Mouse (Mus musculus) kidney, adult 2 months (tissue): ENCODE measurements at regions not wholly inside any gene's neighbourhood (a gene's known extent, or its start where the extent isn't known, plus 50 kb on each side); places are given as distances from the start of the nearest gene placed in this dataset.

ENCODE experiments used
- DNase-seq: peaks from one replicate; pipeline ENCODE4 v3.0.0; 2021
- H3K27ac ChIP-seq: fragments of 200-500 bp; 2 replicates; pipeline ENCODE4 v1.5.1; 2012; ENCODE audit warnings: low read depth, low read length, control low read depth, inconsistent platforms; ENCODE audit not compliant: insufficient read depth
- H3K27me3 ChIP-seq: fragments of 200-500 bp; replicated peaks from 2 replicates; pipeline ENCODE4 v1.6.1; 2012; ENCODE audit warnings: mild to moderate bottlenecking, moderate library complexity, low read length, inconsistent platforms; ENCODE audit not compliant: control insufficient read depth, insufficient read depth
- H3K36me3 ChIP-seq: fragments of 200-500 bp; 2 replicates; pipeline ENCODE4 v1.6.1; 2012; ENCODE audit warnings: mild to moderate bottlenecking, moderate library complexity, low read length, inconsistent platforms; ENCODE audit not compliant: control insufficient read depth, insufficient read depth
- H3K4me1 ChIP-seq: fragments of 200-500 bp; 2 replicates; pipeline ENCODE4 v1.6.1; 2011; ENCODE audit warnings: low read length; ENCODE audit not compliant: control insufficient read depth, insufficient read depth
- H3K4me3 ChIP-seq: fragments of 200-500 bp; 2 replicates; pipeline ENCODE4 v1.5.1; 2011; ENCODE audit warnings: mild to moderate bottlenecking, low read depth, low read length, control low read depth; ENCODE audit not compliant: insufficient read depth
- CTCF ChIP-seq: fragments of 200-500 bp; conservative IDR thresholded peaks from 2 replicates; pipeline ENCODE4 v1.5.1; 2011; ENCODE audit warnings: low read depth, mild to moderate bottlenecking, control low read depth, low read length, moderate library complexity, mixed read lengths; ENCODE audit not compliant: insufficient read depth, insufficient read length
- POLR2A ChIP-seq: fragments of 200-500 bp; IDR thresholded peaks from one replicate; pipeline ENCODE4 v1.6.1; 2011; ENCODE audit warnings: low read depth, low read length, control low read depth
- WGBS: fragments of 180-500 bp; shearing (Covaris S2); methylation state at CpG from one replicate; pipeline ENCODE4 v1.1.7; 2018; 5-methylcytosine and 5-hydroxymethylcytosine counted together

DNA sequence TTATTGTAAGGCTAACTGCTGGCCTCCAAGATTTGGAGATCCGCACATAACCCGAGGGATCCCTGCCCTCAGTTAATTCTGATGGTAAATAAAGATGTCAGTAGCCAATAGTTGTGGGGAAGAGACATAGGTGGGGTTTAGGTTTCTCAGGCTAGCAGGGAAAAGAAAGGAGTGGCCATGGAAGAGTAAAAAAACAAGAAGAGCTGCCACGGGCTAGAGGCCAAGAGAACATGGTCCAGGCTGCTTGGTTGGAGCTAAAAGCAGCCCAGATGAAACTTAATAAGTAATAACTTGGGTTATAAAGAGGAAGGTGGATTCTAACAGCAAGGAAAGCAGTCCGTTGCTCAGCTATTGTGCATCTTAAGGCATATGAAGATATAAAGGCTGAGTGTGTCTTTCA, 155.6 kb downstream of the Arrdc3 start:
- H3K36me3 ChIP-seq: no peaks in the 10 kb centered on the region
- DNase-seq: peak; percentile 68
- no peaks in the 10 kb centered on the region for H3K4me1 ChIP-seq
- TF ChIP-seq CTCF (no peak), POLR2A (no peak)
- H3K4me3 ChIP-seq: no peak overlapping the region
- no peak overlapping the region for H3K27ac ChIP-seq
- WGBS: 70% methylated on average over 4 of the region's 4 CpGs
- H3K27me3 ChIP-seq: no peaks in the 10 kb centered on the region

DNA sequence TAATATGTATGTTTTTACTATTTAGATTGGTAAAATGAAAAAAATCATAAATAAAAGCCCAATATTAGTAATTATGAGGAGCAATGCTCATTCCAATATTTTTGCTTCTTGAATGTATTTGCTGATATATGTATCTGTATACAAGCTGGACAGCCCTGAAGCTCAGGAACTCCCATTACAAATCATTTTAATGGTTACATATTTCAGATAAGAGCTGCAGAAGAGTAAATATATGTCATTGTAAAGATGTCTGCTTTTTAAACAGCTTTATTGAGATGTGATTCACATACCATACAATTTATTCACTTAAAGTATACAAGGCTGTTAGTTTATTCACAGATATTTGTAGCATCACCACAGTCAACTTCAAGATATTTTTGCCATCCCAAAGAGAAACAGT, 157.3 kb downstream of the Arrdc3 start:
- H3K4me1 ChIP-seq: no peaks in the 10 kb centered on the region
- no peaks in the 10 kb centered on the region for H3K36me3 ChIP-seq
- DNase-seq: no peak
- no peaks in the 10 kb centered on the region for H3K27me3 ChIP-seq
- H3K4me3 ChIP-seq: no peak overlapping the region
- TF ChIP-seq CTCF (no peak), POLR2A (no peak)
- H3K27ac ChIP-seq: no peak overlapping the region

- TF ChIP-seq POLR2A (no peak), CTCF (no peak)
- Histone ChIP-seq H3K36me3 (no peaks in the 10 kb centered on the region), H3K27me3 (no peaks in the 10 kb centered on the region), H3K4me1 (no peaks in the 10 kb centered on the region), H3K4me3 (no peak overlapping the region), H3K27ac (no peak overlapping the region)
- no peak for DNase-seq
- WGBS: 80% methylated on average over 3 of the region's 3 CpGs
These were observed 158.5 kb downstream of the Arrdc3 start for GRCm38 (mm10) chr13:81041646-81042045.
